Mouse (Mus musculus): ENCODE data around the gene Anpep.

The Anpep gene

GRCm38 (mm10) chr7:79878455-79879025, 17.7 kb upstream of the Anpep start:
- no peaks in the 10 kb centered on the region for H3K9me3 ChIP-seq (ENCODE audit: low read length)
- no peak for TF ChIP-seq NANOG (IDR thresholded peaks at IDR 0.05; ENCODE audit: borderline replicate concordance, low read length)
- TF ChIP-seq CTCF (conservative IDR thresholded peaks at IDR 0.05; ENCODE audit: low read length): no peak
- no peak for TF ChIP-seq POU5F1 (IDR thresholded peaks at IDR 0.05; ENCODE audit: borderline replicate concordance, low read length)
- H3K36me3 ChIP-seq (ENCODE audit: insufficient read depth, low read length): peaks cover 60% of the 10 kb centered on the region
- H3K4me1 ChIP-seq (replicated peaks; ENCODE audit: low read depth, low read length): peaks cover 44% of the 10 kb centered on the region
- H3K27me3 ChIP-seq (ENCODE audit: insufficient read depth, low read length): no peaks in the 10 kb centered on the region
- no peak overlapping the region for H3K4me3 ChIP-seq (replicated peaks; ENCODE audit: low read length)

DNA sequence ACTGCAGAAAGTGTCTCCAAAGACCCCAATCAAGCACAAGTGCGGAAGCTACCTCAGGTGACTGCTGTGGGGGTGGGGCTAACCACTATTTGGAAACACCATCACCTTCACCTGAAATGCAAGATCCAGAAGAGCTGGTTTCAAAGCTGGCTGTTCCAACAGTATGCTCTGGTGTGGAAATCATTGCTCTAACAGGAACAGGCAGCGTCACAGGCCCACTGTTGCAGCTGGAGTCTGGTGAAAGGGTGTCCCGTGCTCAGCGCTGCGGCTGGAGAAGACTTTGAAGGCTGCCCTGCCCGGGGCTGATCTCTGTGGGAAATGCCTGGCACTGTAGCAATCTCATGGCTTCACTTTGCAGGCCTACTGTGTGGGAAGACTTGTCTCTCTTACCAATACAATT, 12.5 kb upstream of the Anpep start:
- H3K36me3 ChIP-seq (ENCODE audit: insufficient read depth, low read length): peaks cover 19% of the 10 kb centered on the region
- H3K4me3 ChIP-seq (replicated peaks; ENCODE audit: low read length): no peak overlapping the region
- no peaks in the 10 kb centered on the region for H3K27me3 ChIP-seq (ENCODE audit: insufficient read depth, low read length)
- no peaks in the 10 kb centered on the region for H3K9me3 ChIP-seq (ENCODE audit: low read length)
- H3K4me1 ChIP-seq (replicated peaks; ENCODE audit: low read depth, low read length): peaks cover 55% of the 10 kb centered on the region
- no peak for TF ChIP-seq NANOG (IDR thresholded peaks at IDR 0.05; ENCODE audit: borderline replicate concordance, low read length)
- TF ChIP-seq CTCF (conservative IDR thresholded peaks at IDR 0.05; ENCODE audit: low read length): no peak
- no peak for TF ChIP-seq POU5F1 (IDR thresholded peaks at IDR 0.05; ENCODE audit: borderline replicate concordance, low read length)

- H3K36me3 ChIP-seq (ENCODE audit: insufficient read depth, low read length): peaks cover 14% of the 10 kb centered on the region
- TF ChIP-seq POU5F1 (IDR thresholded peaks at IDR 0.05; ENCODE audit: borderline replicate concordance, low read length) (no peak), NANOG (IDR thresholded peaks at IDR 0.05; ENCODE audit: borderline replicate concordance, low read length) (no peak), CTCF (conservative IDR thresholded peaks at IDR 0.05; ENCODE audit: low read length) (no peak)
- H3K4me3 ChIP-seq (replicated peaks; ENCODE audit: low read length): no peak overlapping the region
- H3K4me1 ChIP-seq (replicated peaks; ENCODE audit: low read depth, low read length): peaks cover 69% of the 10 kb centered on the region
- H3K27me3 ChIP-seq (ENCODE audit: insufficient read depth, low read length): no peaks in the 10 kb centered on the region
- no peaks in the 10 kb centered on the region for H3K9me3 ChIP-seq (ENCODE audit: low read length)
Measured at GRCm38 (mm10) chr7:79871797-79872345, 11.0 kb upstream of the Anpep start.

- Histone ChIP-seq H3K27me3 (ENCODE audit: insufficient read depth, low read length) (no peaks in the 10 kb centered on the region), H3K4me3 (replicated peaks; ENCODE audit: low read length) (peak overlapping the region; percentile 49; the same call in 1 of the 2 replicates), H3K36me3 (ENCODE audit: insufficient read depth, low read length) (no peaks in the 10 kb centered on the region), H3K4me1 (replicated peaks; ENCODE audit: low read depth, low read length) (peaks cover 81% of the 10 kb centered on the region), H3K9me3 (ENCODE audit: low read length) (no peaks in the 10 kb centered on the region)
- TF ChIP-seq CTCF (conservative IDR thresholded peaks at IDR 0.05; ENCODE audit: low read length) (no peak), POU5F1 (IDR thresholded peaks at IDR 0.05; ENCODE audit: borderline replicate concordance, low read length) (no peak), NANOG (IDR thresholded peaks at IDR 0.05; ENCODE audit: borderline replicate concordance, low read length) (no peak)
Measured at GRCm38 (mm10) chr7:79869072-79869719, 8.3 kb upstream of the Anpep start.

- H3K4me1 ChIP-seq (replicated peaks; ENCODE audit: low read depth, low read length): peaks cover 79% of the 10 kb centered on the region
- H3K9me3 ChIP-seq (ENCODE audit: low read length): no peaks in the 10 kb centered on the region
- TF ChIP-seq POU5F1 (IDR thresholded peaks at IDR 0.05; ENCODE audit: borderline replicate concordance, low read length): no peak
- no peak for TF ChIP-seq CTCF (conservative IDR thresholded peaks at IDR 0.05; ENCODE audit: low read length)
- no peak for TF ChIP-seq NANOG (IDR thresholded peaks at IDR 0.05; ENCODE audit: borderline replicate concordance, low read length)
- H3K36me3 ChIP-seq (ENCODE audit: insufficient read depth, low read length): no peaks in the 10 kb centered on the region
- H3K4me3 ChIP-seq (replicated peaks; ENCODE audit: low read length): peak overlapping the region; percentile 49
- H3K27me3 ChIP-seq (ENCODE audit: insufficient read depth, low read length): no peaks in the 10 kb centered on the region
Measured at GRCm38 (mm10) chr7:79868475-79868874, 7.6 kb upstream of the Anpep start.

DNA sequence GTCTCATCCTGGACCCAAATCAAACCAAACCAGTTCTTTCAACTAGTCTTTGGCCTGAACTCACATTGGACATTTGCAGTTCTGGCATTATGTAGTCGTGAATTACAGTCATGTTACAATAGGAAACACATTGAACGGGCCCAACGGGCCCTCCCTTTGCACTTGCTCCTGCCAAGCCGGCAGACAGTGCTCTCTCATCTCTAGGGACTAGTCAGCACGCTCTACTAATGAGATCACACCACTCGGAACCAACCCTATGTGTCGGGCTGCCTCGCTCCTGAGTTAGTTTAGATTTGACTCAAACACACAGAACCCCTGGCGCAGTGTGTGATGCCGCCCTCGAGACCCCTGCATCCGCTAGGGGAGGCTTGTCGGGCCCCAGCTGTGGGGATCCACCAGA, 7.0 kb upstream of the Anpep start:
- no peaks in the 10 kb centered on the region for H3K9me3 ChIP-seq (ENCODE audit: low read length)
- peak overlapping the region; percentile 49 for H3K4me3 ChIP-seq (replicated peaks; ENCODE audit: low read length)
- H3K27me3 ChIP-seq (ENCODE audit: insufficient read depth, low read length): no peaks in the 10 kb centered on the region
- TF ChIP-seq NANOG (IDR thresholded peaks at IDR 0.05; ENCODE audit: borderline replicate concordance, low read length): no peak
- no peak for TF ChIP-seq POU5F1 (IDR thresholded peaks at IDR 0.05; ENCODE audit: borderline replicate concordance, low read length)
- no peak for TF ChIP-seq CTCF (conservative IDR thresholded peaks at IDR 0.05; ENCODE audit: low read length)
- peaks cover 81% of the 10 kb centered on the region for H3K4me1 ChIP-seq (replicated peaks; ENCODE audit: low read depth, low read length)
- no peaks in the 10 kb centered on the region for H3K36me3 ChIP-seq (ENCODE audit: insufficient read depth, low read length)

DNA sequence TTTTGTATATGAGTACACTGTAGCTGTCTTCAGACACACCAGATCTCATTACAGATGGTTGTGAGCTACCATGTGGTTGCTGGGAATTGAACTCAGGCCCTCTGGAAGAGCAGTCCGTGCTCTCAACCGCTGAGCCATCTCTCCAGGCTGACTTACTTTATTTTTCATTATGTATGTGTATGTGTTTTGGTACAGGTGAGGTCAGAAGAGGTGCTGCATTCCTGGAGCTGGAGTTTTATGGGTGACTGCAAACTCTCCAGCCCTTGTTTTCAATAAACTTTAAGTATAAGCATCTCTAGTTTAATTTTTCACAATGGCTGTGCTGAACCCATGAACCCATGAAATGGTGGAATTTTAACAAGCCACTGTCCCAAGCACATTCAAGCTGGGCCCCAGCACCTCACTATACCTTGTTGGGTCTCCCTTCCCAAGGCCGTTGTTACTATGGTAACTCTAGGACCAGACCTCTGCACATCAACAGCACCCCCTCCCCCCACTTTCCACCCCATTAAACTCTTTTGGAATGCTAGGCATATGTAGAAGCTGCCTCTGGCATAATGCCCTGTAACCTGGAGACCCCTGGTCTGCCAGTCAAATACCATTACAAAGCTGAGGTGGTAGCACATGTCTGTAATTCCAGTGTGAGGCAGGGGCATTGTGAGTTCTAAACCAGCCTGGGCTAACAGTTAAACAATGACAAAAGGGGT, 5.6 kb upstream of the Anpep start:
- H3K4me1 ChIP-seq (replicated peaks; ENCODE audit: low read depth, low read length): peaks cover 80% of the 10 kb centered on the region
- no peaks in the 10 kb centered on the region for H3K27me3 ChIP-seq (ENCODE audit: insufficient read depth, low read length)
- H3K9me3 ChIP-seq (ENCODE audit: low read length): no peaks in the 10 kb centered on the region
- TF ChIP-seq NANOG (IDR thresholded peaks at IDR 0.05; ENCODE audit: borderline replicate concordance, low read length) (no peak), POU5F1 (IDR thresholded peaks at IDR 0.05; ENCODE audit: borderline replicate concordance, low read length) (no peak), CTCF (conservative IDR thresholded peaks at IDR 0.05; ENCODE audit: low read length) (no peak)
- no peaks in the 10 kb centered on the region for H3K36me3 ChIP-seq (ENCODE audit: insufficient read depth, low read length)
- no peak overlapping the region for H3K4me3 ChIP-seq (replicated peaks; ENCODE audit: low read length)

- TF ChIP-seq POU5F1 (IDR thresholded peaks at IDR 0.05; ENCODE audit: borderline replicate concordance, low read length): no peak
- Histone ChIP-seq H3K36me3 (ENCODE audit: insufficient read depth, low read length) (no peaks in the 10 kb centered on the region), H3K9me3 (ENCODE audit: low read length) (no peaks in the 10 kb centered on the region), H3K4me1 (replicated peaks; ENCODE audit: low read depth, low read length) (peaks cover 76% of the 10 kb centered on the region), H3K4me3 (replicated peaks; ENCODE audit: low read length) (no peak overlapping the region), H3K27me3 (ENCODE audit: insufficient read depth, low read length) (no peaks in the 10 kb centered on the region)
Measured at GRCm38 (mm10) chr7:79861794-79862193, 935 bp upstream of the Anpep start.

All from E14TG2a.4 (cell line).